8 mouse cellular contexts compared by ENCODE assay signal in genomic region chr6:115994877-115995520, GRCm38 (mm10). TPM values are rescaled to one million over a fixed set of nuclear protein-coding genes. Genes with fewer than 3 reads are reported as not detected.
A peak's percentile ranks its signal among the peaks of the same experiment; 100 is the strongest.
DNase-seq lines count a peak whose midpoint lies in the region; ATAC-seq lines count a peak whose summit lies in the region.

TSS of gene Plxnd1 (minus strand) at chr6:115995005.

- 1% methylated on average over 40 of the region's 51 CpGs for WGBS in hindbrain, embryonic 14.5 days

- peaks cover 7% of the 10 kb centered on the region; the same call in 1 of the 2 replicates for H3K4me1 ChIP-seq in hindbrain, embryonic 14.5 days (replicated peaks; ENCODE audit: control insufficient read depth, insufficient read depth, low read length)

- ATAC-seq in hindbrain, embryonic 14.5 days (ENCODE audit: low FRiP score), result peak; percentile 57

- H3K27me3 ChIP-seq in hindbrain, embryonic 14.5 days (ENCODE audit: control insufficient read depth, insufficient read depth, low read length), result peaks cover 38% of the 10 kb centered on the region

- H3K27ac ChIP-seq in hindbrain, embryonic 14.5 days, result peak within 1 kb of the TSS; percentile 21

- peak within 1 kb of the TSS; percentile 47 for H3K4me3 ChIP-seq in hindbrain, embryonic 14.5 days (replicated peaks; ENCODE audit: low read length)

- H3K9me3 ChIP-seq in hindbrain, embryonic 14.5 days (ENCODE audit: control insufficient read depth, low read length), result no peaks in the 10 kb centered on the region

- peak within 1 kb of the TSS; percentile 54 for H3K9ac ChIP-seq in hindbrain, embryonic 14.5 days

- H3K36me3 ChIP-seq in hindbrain, embryonic 14.5 days (replicated peaks; ENCODE audit: control insufficient read depth, insufficient read depth), result no peaks in the 10 kb centered on the region

- peak within 1 kb of the TSS; percentile 84 for H3K4me2 ChIP-seq in hindbrain, embryonic 14.5 days (replicated peaks)

- DNase-seq in T-cell, adult 2 months (ENCODE audit: low spot score), result peak; percentile 79
- peak; percentile 70 to 81 for DNase-seq in cerebellum, postnatal 36 days
- DNase-seq in frontal cortex, postnatal 36 days (ENCODE audit: low spot score in 2 of 2), result peak; percentile 79 to 81
- DNase-seq in hindbrain, embryonic 14.5 days (ENCODE audit: low spot score), result peak; percentile 73
- DNase-seq in layer of hippocampus, postnatal 25 days (ENCODE audit: extremely low spot score in 1 of 2, low spot score in 1 of 2), result peak; percentile 68 to 70
- peak; percentile 93 for DNase-seq in lung, postnatal 25 days (ENCODE audit: low spot score)
- DNase-seq in retina, adult 2 months (ENCODE audit: low read depth, low spot score), result peak; percentile 69
- DNase-seq in thymus, postnatal 25 days, result peak; percentile 97

RNA-seq across cellular contexts. Expression of gene Plxnd1, which starts in this region (rescaled TPM):
- 11.6 and 14.7 TPM in 2 replicates for polyA plus RNA-seq in hindbrain, embryonic 14.5 days (2014; fragmentation: Nextera tagmentation; extraction: Ambion mirVana)
- 10 to 100 TPM; 17.8 to 24.5 TPM for total RNA-seq in layer of hippocampus, postnatal 25 days (2021)

Comparison
In these comparisons a context has a peak if more than half of its experiments do, and no peak if none do; other contexts are left out.
1. Peak in every context shown above with its lines: DNase-seq, ATAC-seq, H3K4me3 ChIP-seq and H3K27ac ChIP-seq.